Mouse (Mus musculus) kidney, adult 8-10 months (tissue): Measurements from ENCODE around the gene Cytl1.

Source experiments
- DNase-seq, 2 experiments: peaks; one replicate each; pipeline ENCODE4 v3.0.0; 2022

Gene Cytl1

DNA sequence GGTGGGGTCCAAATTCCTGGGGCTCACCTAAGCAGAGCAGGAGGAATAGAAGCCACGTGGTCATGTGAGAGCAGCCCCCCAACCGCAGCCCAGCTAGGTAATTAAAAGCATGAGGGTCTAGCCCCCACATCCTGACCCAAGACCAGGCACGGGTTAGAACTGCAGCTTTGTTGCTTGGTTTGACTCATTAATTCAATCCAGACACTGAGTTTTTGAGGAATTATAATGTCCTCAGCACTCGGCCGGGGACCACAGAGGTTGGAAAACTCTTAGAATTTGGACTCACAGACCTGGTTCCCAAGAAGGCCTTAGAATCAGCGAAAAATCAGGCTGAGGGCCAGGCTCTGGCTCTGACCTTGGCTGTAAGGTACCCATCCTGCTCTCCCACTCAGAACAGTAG lies 35.6 kb downstream of the Cytl1 start:
- DNase-seq, result no peak

DNA sequence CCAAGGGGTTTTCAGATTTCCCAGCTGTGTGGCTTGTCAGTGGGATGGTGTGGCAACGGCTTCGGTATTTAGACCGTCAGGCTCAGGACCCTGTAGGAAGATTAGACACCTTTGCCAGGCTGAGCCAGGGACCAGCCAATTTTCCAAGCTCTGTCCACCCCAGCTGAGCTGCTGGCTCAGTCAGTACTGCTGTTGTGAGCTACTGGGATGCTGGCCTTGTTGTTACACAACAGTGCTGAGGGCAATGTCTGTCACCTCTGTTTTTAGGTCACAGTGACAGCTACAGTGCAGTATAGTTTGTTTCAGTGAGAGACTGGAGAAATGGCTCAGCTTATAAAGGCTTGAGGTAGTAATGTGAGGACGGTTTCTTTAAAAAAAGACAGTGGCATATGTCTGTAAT lies 38.7 kb downstream of the Cytl1 start:
- DNase-seq, result no peak

DNA sequence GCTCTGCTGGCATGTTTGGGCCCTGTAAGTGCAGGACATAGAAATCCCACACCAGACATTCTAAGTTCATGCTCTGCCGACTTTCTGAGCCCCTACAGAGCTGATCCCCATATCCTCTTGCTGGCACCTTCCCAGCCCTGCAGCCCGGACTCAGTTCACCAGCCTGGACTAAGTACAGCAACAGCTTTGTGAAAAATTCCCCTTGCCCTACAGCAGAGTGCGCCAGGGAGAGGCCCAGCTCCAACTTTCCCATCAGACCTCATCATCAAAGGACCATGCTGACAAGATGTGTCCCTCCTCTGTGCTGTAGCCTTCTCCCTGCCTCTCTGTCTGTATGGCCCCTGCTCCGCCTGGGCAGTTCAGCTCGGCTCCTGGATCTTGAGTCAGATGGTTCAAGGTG lies 40.4 kb downstream of the Cytl1 start:
- no peak for DNase-seq

DNA sequence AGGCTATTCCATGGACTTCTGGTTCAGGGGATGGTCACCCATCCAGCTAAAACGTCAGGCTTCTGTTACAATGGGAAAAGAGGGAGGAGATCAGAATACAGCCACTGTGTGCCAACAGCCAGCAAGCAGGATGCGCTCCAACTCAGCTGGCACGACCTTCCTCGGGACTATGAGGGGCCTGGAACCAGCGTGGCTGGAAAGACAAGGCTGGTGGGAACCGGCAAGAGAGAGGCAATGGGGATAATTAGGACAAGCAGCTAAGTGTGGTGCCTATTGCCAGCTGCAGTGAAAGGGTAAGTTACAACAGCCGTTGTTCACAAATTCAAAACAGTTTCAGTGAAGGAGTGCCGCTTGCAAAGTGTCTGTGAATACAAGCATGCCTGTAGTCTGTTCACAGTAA lies 48.0 kb downstream of the Cytl1 start:
- no peak for DNase-seq

DNA sequence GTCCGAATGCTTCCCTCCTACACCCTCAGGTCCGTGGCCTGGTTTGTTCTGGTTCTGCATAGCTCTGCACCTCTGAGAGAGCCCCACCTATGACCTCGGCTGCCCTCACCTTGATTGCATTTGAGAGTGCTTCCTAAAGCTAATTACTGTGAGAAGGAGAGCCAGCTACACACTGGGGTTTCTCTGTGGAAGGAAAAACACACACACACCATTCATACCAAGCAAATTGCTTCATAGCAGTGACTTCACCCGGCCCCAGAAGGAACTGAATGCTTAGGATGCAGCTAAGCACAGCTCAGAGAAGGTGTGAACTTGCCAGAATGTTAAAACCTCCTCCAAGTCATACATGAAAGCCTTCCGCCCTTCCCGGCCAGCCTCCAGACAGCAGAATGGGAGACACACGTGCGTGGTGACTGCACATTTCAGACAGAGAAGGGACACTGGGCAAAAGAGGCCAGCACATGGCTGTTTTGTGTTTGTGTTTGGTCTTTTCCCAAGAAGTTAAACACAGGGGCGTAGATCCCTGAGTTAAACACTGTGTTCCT lies 49.6 kb downstream of the Cytl1 start:
- peak in 1 of 2 experiments; percentile 4 for DNase-seq
